7 mouse cellular contexts compared by ENCODE assay signal in the genomic region with DNA sequence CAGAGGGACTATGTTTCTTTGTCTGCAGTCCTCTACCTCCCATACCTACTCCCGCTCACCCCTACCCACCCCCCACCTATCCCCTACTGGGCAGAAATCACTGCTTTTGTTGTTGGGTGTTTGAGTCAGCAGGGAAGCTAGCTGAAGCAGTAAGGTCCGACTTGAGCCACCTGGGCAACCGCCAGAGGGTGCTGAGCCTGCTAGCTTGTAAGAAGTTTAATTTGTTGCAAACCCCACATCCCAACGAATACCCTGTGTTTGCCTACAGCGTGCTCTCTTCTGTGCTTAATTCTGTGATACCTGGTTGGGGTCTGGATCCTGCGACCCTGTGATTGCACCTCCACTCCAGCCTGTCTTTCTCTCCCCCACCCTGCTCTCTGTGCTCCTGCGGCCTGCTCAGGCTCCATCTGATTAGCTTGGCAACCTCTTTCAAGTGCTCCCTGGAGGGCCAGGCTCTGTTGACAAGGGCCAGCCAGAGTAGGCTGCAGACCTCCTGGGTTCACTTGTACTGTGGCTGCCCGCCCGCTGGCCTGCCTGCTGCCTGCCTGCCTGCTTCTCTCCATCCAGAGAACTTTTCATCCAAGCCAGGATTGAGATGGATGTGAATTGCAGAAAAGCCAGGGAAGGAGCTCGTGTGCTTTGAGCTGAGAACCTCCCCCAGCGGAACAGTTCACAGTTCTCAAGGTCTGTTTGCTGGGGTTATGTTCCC.
DNase-seq lines count a peak whose midpoint lies in the region; ATAC-seq lines count a peak whose summit lies in the region.

No protein-coding gene starts in this region.

- no peak overlapping the region for H3K4me3 ChIP-seq in embryonic facial prominence, embryonic 15.5 days (replicated peaks)
- no peak overlapping the region for H3K4me3 ChIP-seq in kidney, embryonic 15.5 days (replicated peaks)
- no peak overlapping the region for H3K4me3 ChIP-seq in midbrain, embryonic 12.5 days

- no peaks in the 10 kb centered on the region for H3K36me3 ChIP-seq in embryonic facial prominence, embryonic 15.5 days
- H3K36me3 ChIP-seq in kidney, embryonic 15.5 days = no peaks in the 10 kb centered on the region
- no peaks in the 10 kb centered on the region for H3K36me3 ChIP-seq in midbrain, embryonic 12.5 days

- 33% methylated on average over 11 of the region's 11 CpGs for WGBS in embryonic facial prominence, embryonic 15.5 days
- 20% methylated on average over 11 of the region's 11 CpGs for WGBS in kidney, embryonic 15.5 days
- WGBS in midbrain, embryonic 12.5 days = 11% methylated on average over 11 of the region's 11 CpGs

- peak; percentile 35 for DNase-seq in left cerebral cortex, postnatal 4 days
- DNase-seq in left cerebral cortex, adult 11 months (ENCODE audit: low spot score) = no peak
- DNase-seq in thymus, postnatal 25 days = no peak
- no peak for DNase-seq in thymus, postnatal 0 days (ENCODE audit: low spot score)

- intact Hi-C loops in left cerebral cortex, postnatal 4 days (cut with DNase I) = no loop called here

- peak overlapping the region; percentile 53; the same call in 1 of the 2 replicates for H3K27ac ChIP-seq in embryonic facial prominence, embryonic 15.5 days (replicated peaks)
- H3K27ac ChIP-seq in kidney, embryonic 15.5 days = peak overlapping the region; percentile 79
- H3K27ac ChIP-seq in midbrain, embryonic 12.5 days (replicated peaks) = peak overlapping the region; percentile 2; the same call in 1 of the 2 replicates

- no peaks in the 10 kb centered on the region for H3K9me3 ChIP-seq in embryonic facial prominence, embryonic 15.5 days (replicated peaks)
- H3K9me3 ChIP-seq in kidney, embryonic 15.5 days (replicated peaks) = no peaks in the 10 kb centered on the region; the same call in 1 of the 2 replicates
- H3K9me3 ChIP-seq in midbrain, embryonic 12.5 days = no peaks in the 10 kb centered on the region

- H3K9ac ChIP-seq in embryonic facial prominence, embryonic 15.5 days = no peak overlapping the region
- H3K9ac ChIP-seq in kidney, embryonic 15.5 days = no peak overlapping the region
- no peak overlapping the region for H3K9ac ChIP-seq in midbrain, embryonic 12.5 days (replicated peaks)

- H3K27me3 ChIP-seq in embryonic facial prominence, embryonic 15.5 days = no peaks in the 10 kb centered on the region
- no peaks in the 10 kb centered on the region for H3K27me3 ChIP-seq in kidney, embryonic 15.5 days
- H3K27me3 ChIP-seq in midbrain, embryonic 12.5 days = peaks cover 75% of the 10 kb centered on the region

- ATAC-seq in embryonic facial prominence, embryonic 15.5 days (ENCODE audit: insufficient number of reproducible peaks, low FRiP score, low TSS enrichment, low read depth) = 0 out of 2 replicates have a peak, but pooled peaks have one; percentile 32
- 0 out of 2 replicates have a peak, but pooled peaks have one; percentile 16 for ATAC-seq in kidney, embryonic 15.5 days (replicated peaks; ENCODE audit: low FRiP score)
- ATAC-seq in midbrain, embryonic 12.5 days (ENCODE audit: low FRiP score, low read depth) = peak; percentile 57

- peaks cover 20% of the 10 kb centered on the region for H3K4me1 ChIP-seq in embryonic facial prominence, embryonic 15.5 days
- peaks cover 52% of the 10 kb centered on the region for H3K4me1 ChIP-seq in kidney, embryonic 15.5 days
- peaks cover 25% of the 10 kb centered on the region for H3K4me1 ChIP-seq in midbrain, embryonic 12.5 days

- no peak overlapping the region for H3K4me2 ChIP-seq in embryonic facial prominence, embryonic 15.5 days (replicated peaks)
- H3K4me2 ChIP-seq in kidney, embryonic 15.5 days = no peak overlapping the region
- H3K4me2 ChIP-seq in midbrain, embryonic 12.5 days (replicated peaks) = peak overlapping the region; percentile 35

Comparison
In these comparisons a context has a peak if more than half of its experiments do, and no peak if none do; other contexts are left out.
1. H3K27ac ChIP-seq: peak in every context shown above with its lines; median percentile 79 in kidney, embryonic 15.5 days; 53 in embryonic facial prominence, embryonic 15.5 days; 2 in midbrain, embryonic 12.5 days.